Mouse (Mus musculus) liver, embryonic 13.5 days (tissue): ENCODE data around the gene Phox2b. TPM values are rescaled to one million over a fixed set of nuclear protein-coding genes. Genes with fewer than 3 reads are reported as not detected.

Experiments
- ATAC-seq: fragments of 200-750 bp; cut with Nextera tagmentation; 2 replicates; pipeline ENCODE4 v1.8.0; 2017; ENCODE audit warnings: low read depth, mild to moderate bottlenecking, moderate number of reproducible peaks, moderate library complexity
- DNase-seq: peaks from one replicate; pipeline ENCODE4 v3.0.0; 2022
- H3K27ac ChIP-seq: fragments of 300-500 bp; sonication (generic); 2 replicates; pipeline ENCODE4 v1.5.1; 2015; ENCODE audit warnings: moderate library complexity, mild to moderate bottlenecking, inconsistent platforms
- H3K27me3 ChIP-seq: fragments of 300-500 bp; sonication (generic); 2 replicates; pipeline ENCODE4 v1.6.1; 2015; ENCODE audit warnings: mild to moderate bottlenecking, inconsistent platforms
- H3K36me3 ChIP-seq: fragments of 300-500 bp; sonication (generic); 2 replicates; pipeline ENCODE4 v1.6.1; 2015; ENCODE audit warnings: mild to moderate bottlenecking, inconsistent platforms
- H3K4me1 ChIP-seq: fragments of 300-500 bp; sonication (generic); replicated peaks from 2 replicates; pipeline ENCODE4 v1.6.1; 2015; ENCODE audit warnings: inconsistent platforms
- H3K4me2 ChIP-seq: fragments of 300-500 bp; sonication (generic); 2 replicates; pipeline ENCODE4 v1.6.1; 2015; ENCODE audit warnings: inconsistent platforms, mild to moderate bottlenecking, moderate library complexity
- H3K4me3 ChIP-seq: fragments of 300-500 bp; sonication (generic); replicated peaks from 2 replicates; pipeline ENCODE4 v1.5.1; 2015; ENCODE audit warnings: mild to moderate bottlenecking, inconsistent platforms
- H3K9ac ChIP-seq: fragments of 300-500 bp; sonication (generic); 2 replicates; pipeline ENCODE4 v1.6.1; 2015; ENCODE audit warnings: mild to moderate bottlenecking, inconsistent platforms
- H3K9me3 ChIP-seq: fragments of 300-500 bp; sonication (generic); replicated peaks from 2 replicates; pipeline ENCODE4 v1.6.1; 2016; ENCODE audit warnings: inconsistent platforms
- WGBS: fragments of 180-500 bp; shearing (Covaris S2); methylation state at CpG from one replicate; pipeline ENCODE4 v1.1.7; 2015; ENCODE audit not compliant: insufficient replicate concordance; 5-methylcytosine and 5-hydroxymethylcytosine counted together
- microRNA-seq: library from miRNA; unstranded; fragments of <30 nt; microRNA quantifications from one replicate; pipeline ENCODE4, GENCODE M21; 2016
- polyA plus RNA-seq: library from polyadenylated mRNA; unstranded; fragments of >200 nt; fragmentation: Nextera tagmentation; extraction: Ambion mirVana; gene quantifications from 2 replicates; pipeline ENCODE4 v1.2.1, GENCODE M21; 2015

Gene Phox2b
- polyA plus RNA-seq, 1 experiment from 2014 or later = 0.06 TPM

DNA sequence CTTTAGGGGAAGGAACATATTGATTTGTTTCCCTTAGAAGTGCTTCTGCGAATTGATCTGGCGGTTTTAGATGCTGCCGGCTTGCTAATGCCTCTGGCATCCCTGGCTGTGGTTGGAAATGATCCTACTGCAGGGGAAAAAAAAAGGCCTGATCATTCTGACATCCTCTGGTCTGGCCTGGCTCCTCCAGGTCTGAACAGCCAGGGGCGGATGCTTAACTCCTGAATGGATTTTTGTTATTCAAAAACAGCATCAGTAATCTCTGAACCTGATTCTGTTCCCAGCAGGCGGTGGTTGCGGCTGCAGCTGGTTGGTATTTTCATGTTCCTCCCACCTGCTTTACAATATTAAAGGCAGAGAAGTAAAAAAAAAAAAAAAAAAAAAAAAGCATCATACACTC, 16.0 kb downstream of the Phox2b start:
- Histone ChIP-seq H3K27me3 (peaks cover 4% of the 10 kb centered on the region; the same call in 1 of the 2 replicates), H3K27ac (no peak overlapping the region), H3K36me3 (no peaks in the 10 kb centered on the region), H3K4me3 (no peak overlapping the region), H3K4me1 (no peaks in the 10 kb centered on the region), H3K4me2 (no peak overlapping the region), H3K9me3 (no peaks in the 10 kb centered on the region), H3K9ac (no peak overlapping the region)
- ATAC-seq = no peak
- DNase-seq = no peak
- WGBS = 28% methylated on average over 6 of the region's 6 CpGs

DNA sequence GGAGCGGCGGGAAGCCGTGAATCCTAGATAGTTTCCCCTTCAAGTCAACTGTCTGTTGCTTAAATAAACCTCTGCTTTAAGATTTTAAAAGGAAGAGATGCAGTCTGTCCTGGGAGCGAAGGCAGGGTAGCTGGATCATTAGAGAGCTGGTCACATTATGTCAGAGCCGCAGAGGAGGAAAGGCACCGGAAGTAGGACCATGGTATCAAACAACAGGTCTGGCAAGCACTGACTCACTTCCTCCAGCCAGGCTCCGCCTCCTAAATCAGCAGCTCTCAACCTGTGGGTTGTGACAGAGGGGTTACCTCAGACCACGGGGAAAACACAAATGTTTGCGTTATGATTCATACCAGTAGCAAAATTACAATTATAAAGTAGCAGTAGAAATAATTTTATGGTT, 35.5 kb downstream of the Phox2b start:
- ATAC-seq = no peak
- Histone ChIP-seq H3K4me1 (no peaks in the 10 kb centered on the region), H3K4me3 (no peak overlapping the region), H3K9ac (no peak overlapping the region), H3K9me3 (no peaks in the 10 kb centered on the region), H3K27ac (no peak overlapping the region), H3K36me3 (no peaks in the 10 kb centered on the region), H3K27me3 (no peaks in the 10 kb centered on the region), H3K4me2 (no peak overlapping the region)
- no peak for DNase-seq
- 50% methylated on average over 9 of the region's 9 CpGs for WGBS

DNA sequence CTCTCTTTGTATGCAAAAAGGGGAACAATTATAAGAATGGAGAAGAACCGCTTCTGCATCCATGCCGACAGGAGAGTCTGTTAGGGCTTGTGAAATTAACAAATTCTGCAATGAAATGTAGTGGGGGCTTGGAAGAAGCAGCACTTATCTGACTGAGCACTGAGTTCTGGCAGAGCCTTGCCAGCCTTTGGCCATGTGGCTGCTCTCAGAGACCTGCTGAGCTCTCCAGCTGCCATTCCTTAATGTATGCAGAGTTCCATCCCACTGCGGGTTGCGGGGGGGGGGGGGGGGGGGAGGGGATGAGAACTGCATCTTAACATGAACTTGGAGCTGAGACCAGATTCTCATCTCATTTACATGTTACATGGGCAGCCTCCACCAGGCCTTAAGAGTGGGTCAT, 38.6 kb downstream of the Phox2b start:
- 42% methylated on average over 2 of the region's 4 CpGs for WGBS
- no peak for ATAC-seq

DNA sequence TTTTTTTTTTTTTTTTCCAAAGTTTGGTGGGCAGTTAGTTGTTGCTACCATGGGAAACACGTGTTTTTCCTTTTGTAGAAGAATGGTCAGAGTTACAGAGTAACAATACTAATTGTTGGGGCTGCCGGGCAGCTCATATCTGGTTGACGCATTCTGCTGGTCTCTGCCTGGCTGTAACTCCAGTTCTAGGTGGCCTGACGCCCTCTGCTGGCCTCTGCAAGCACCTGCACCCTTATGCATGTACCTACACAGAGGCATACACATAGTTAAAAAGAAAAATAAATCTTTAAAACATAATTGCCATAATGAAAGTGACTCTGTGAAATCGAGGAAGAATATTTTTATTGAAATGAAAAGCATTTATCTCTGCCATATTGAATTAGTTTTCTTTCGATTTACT, 41.3 kb downstream of the Phox2b start:
- 61% methylated on average over 6 of the region's 6 CpGs for WGBS
- Histone ChIP-seq H3K4me1 (no peaks in the 10 kb centered on the region), H3K27ac (no peak overlapping the region), H3K9me3 (no peaks in the 10 kb centered on the region), H3K4me2 (no peak overlapping the region), H3K9ac (no peak overlapping the region), H3K36me3 (no peaks in the 10 kb centered on the region), H3K4me3 (no peak overlapping the region), H3K27me3 (no peaks in the 10 kb centered on the region)
- ATAC-seq (no peak), DNase-seq (no peak)

More for the DNA sequence above, 38.6 kb downstream of the Phox2b start:
- Histone ChIP-seq H3K27me3 (no peaks in the 10 kb centered on the region), H3K4me3 (no peak overlapping the region), H3K4me2 (no peak overlapping the region), H3K36me3 (no peaks in the 10 kb centered on the region), H3K4me1 (no peaks in the 10 kb centered on the region), H3K9me3 (no peaks in the 10 kb centered on the region), H3K9ac (no peak overlapping the region), H3K27ac (no peak overlapping the region)
- no peak for DNase-seq

DNA sequence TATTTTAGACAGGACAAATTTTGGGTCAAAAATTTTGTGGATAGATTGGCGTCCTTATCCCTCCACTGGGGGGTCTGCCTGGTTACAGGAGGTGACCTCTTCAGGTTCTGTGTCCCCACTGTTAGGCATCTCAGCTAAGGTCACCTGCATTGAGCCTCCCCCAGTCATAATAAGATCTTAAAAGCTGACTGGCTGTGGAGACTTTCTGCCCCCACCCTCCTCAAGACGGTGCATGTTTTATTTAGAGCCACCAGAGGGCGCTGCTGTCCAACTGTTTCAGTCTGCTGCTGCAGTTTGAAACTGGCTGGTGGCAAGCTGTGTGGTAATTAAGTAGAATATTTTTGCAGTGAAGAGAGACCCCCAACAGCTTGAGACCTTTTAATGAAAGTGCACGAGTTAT, 51.1 kb downstream of the Phox2b start:
- no peak for DNase-seq
- Histone ChIP-seq H3K9me3 (no peaks in the 10 kb centered on the region), H3K4me3 (no peak overlapping the region), H3K4me2 (no peak overlapping the region), H3K27ac (no peak overlapping the region), H3K36me3 (no peaks in the 10 kb centered on the region), H3K9ac (no peak overlapping the region), H3K4me1 (no peaks in the 10 kb centered on the region), H3K27me3 (no peaks in the 10 kb centered on the region)
- ATAC-seq = no peak
- 14% methylated on average over 4 of the region's 4 CpGs for WGBS

Small RNA genes lying within 50 kb of the gene (microRNA-seq; reads per million reads assigned to microRNA genes)
- not detected for gene Gm23841

Other genes starting within 250 kb of the Phox2b start
- 100 and 114 TPM in 2 replicates for gene Tmem33, start 161.3 kb upstream of the Phox2b start, polyA plus RNA-seq
- gene Slc30a9, start 207.7 kb upstream of the Phox2b start, polyA plus RNA-seq = 64.0 and 75.5 TPM in 2 replicates